Mouse (Mus musculus) bone marrow macrophage, adult 2 months (primary cell): ENCODE data around the gene Pcdh9.

Experiments
- CTCF ChIP-seq: IDR thresholded peaks from 2 replicates; pipeline ENCODE4 v1.5.1; 2012; ENCODE audit warnings: low read depth, mild to moderate bottlenecking, low read length, moderate library complexity
- POLR2A ChIP-seq: IDR thresholded peaks from 2 replicates; pipeline ENCODE4 v1.6.1; 2012; ENCODE audit warnings: mild to moderate bottlenecking, low read depth, low read length, borderline replicate concordance

DNA sequence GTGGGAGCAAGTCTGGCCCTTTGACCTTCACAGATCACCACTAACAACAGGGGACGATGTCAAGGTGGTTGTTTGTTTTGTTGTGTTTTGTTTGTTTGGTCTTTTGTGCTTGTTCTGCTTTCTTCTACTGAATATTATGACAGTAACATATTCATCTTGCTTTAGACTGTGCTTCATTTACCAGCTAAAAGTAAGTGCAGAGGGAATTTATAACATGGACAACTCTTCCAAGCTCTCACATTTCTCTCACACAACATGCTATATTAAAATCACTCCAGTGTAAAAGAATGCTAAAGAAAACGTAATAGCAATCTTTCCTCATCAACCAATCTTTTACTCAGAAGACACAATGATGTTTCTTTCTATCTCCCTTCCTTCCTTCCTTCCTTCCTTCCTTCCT, 787.7 kb downstream of the Pcdh9 start:
- TF ChIP-seq POLR2A = no peak
- no peak for TF ChIP-seq CTCF
